Mouse (Mus musculus) left cerebral cortex, postnatal 4 days (tissue): ENCODE measurements at regions not wholly inside any gene's neighbourhood (a gene's known extent, or its start where the extent isn't known, plus 50 kb on each side); places are given as distances from the start of the nearest gene placed in this dataset.
A peak's percentile ranks its signal among the peaks of the same experiment; 100 is the strongest.

Experiments
- DNase-seq: peaks from one replicate; pipeline ENCODE4 v3.0.0-alpha.2; 2022
- intact Hi-C: fragments of 180-260 bp; cut with DNase I; formaldehyde crosslinking; loops from one replicate; pipeline ENCODE4 v1.15.1; 2025

- DNase-seq: no peak
- intact Hi-C loops: no loop called here
These were observed 157.7 kb upstream of the 1700009N14Rik start for GRCm38 (mm10) chr4:39292348-39292845.

- no peak for DNase-seq
- intact Hi-C loops: no loop called here
These were observed 140.0 kb upstream of the 1700009N14Rik start for GRCm38 (mm10) chr4:39310131-39310530.

GRCm38 (mm10) chr4:39344401-39345138 lies 105.5 kb upstream of the 1700009N14Rik start:
- DNase-seq: peak; percentile 91
- intact Hi-C loops: no loop called here

GRCm38 (mm10) chr4:39345139-39345412 lies 105.0 kb upstream of the 1700009N14Rik start:
- intact Hi-C loops: no loop called here
- DNase-seq: no peak

- DNase-seq: no peak
- intact Hi-C loops: no loop called here
These were observed 81.9 kb upstream of the 1700009N14Rik start for GRCm38 (mm10) chr4:39368159-39368558.

GRCm38 (mm10) chr4:39380771-39381170 lies 69.3 kb upstream of the 1700009N14Rik start:
- no peak for DNase-seq
- intact Hi-C loops: no loop called here

GRCm38 (mm10) chr4:39398226-39398625 lies 51.9 kb upstream of the 1700009N14Rik start:
- intact Hi-C loops: no loop called here
- no peak for DNase-seq
